ENCODE assay signal across 8 mouse cellular contexts in genomic region chr15:86058931-86059834, GRCm38 (mm10). TPM values are rescaled to one million over a fixed set of nuclear protein-coding genes. Genes with fewer than 3 reads are reported as not detected.
DNase-seq lines count a peak whose midpoint lies in the region; ATAC-seq and TF ChIP-seq lines count a peak whose summit lies in the region.

No protein-coding gene starts in this region.

- H3K27ac ChIP-seq in heart, adult 2 months: peak overlapping the region; percentile 96
- H3K27ac ChIP-seq in ES-Bruce4 (ENCODE audit: insufficient read depth, low read length): no peak overlapping the region
- peak overlapping the region; percentile 95 for H3K27ac ChIP-seq in embryonic facial prominence, embryonic 10.5 days (replicated peaks)
- H3K27ac ChIP-seq in hindbrain, embryonic 12.5 days: peak overlapping the region; percentile 89

- no peak for TF ChIP-seq CTCF in heart, adult 2 months (IDR thresholded peaks at IDR 0.05)
- TF ChIP-seq CTCF in ES-Bruce4 (IDR thresholded peaks at IDR 0.05; ENCODE audit: low read depth, low read length): no peak

- H3K36me3 ChIP-seq in heart, adult 2 months (ENCODE audit: control insufficient read depth, insufficient read depth, low read length): no peaks in the 10 kb centered on the region
- no peaks in the 10 kb centered on the region for H3K36me3 ChIP-seq in ES-Bruce4 (ENCODE audit: control insufficient read depth, insufficient read depth, low read length, poor library complexity, severe bottlenecking)
- H3K36me3 ChIP-seq in embryonic facial prominence, embryonic 10.5 days (replicated peaks): no peaks in the 10 kb centered on the region
- no peaks in the 10 kb centered on the region for H3K36me3 ChIP-seq in hindbrain, embryonic 12.5 days

- no peaks in the 10 kb centered on the region for H3K9me3 ChIP-seq in ES-Bruce4 (replicated peaks; ENCODE audit: control insufficient read depth, insufficient read depth, low read length, poor library complexity, severe bottlenecking)
- H3K9me3 ChIP-seq in embryonic facial prominence, embryonic 10.5 days: no peaks in the 10 kb centered on the region
- no peaks in the 10 kb centered on the region for H3K9me3 ChIP-seq in hindbrain, embryonic 12.5 days (replicated peaks)

- H3K4me3 ChIP-seq in heart, adult 2 months: peak overlapping the region; percentile 61
- peak overlapping the region; percentile 75 for H3K4me3 ChIP-seq in ES-Bruce4 (ENCODE audit: low read depth, low read length)
- H3K4me3 ChIP-seq in embryonic facial prominence, embryonic 10.5 days: peak overlapping the region; percentile 89
- H3K4me3 ChIP-seq in hindbrain, embryonic 12.5 days: peak overlapping the region; percentile 86

- no peaks in the 10 kb centered on the region for H3K27me3 ChIP-seq in heart, adult 2 months (ENCODE audit: control insufficient read depth, insufficient read depth, low read length)
- no peaks in the 10 kb centered on the region for H3K27me3 ChIP-seq in ES-Bruce4 (ENCODE audit: control insufficient read depth, insufficient read depth, low read length, poor library complexity, severe bottlenecking)
- H3K27me3 ChIP-seq in embryonic facial prominence, embryonic 10.5 days (replicated peaks; ENCODE audit: low read depth, poor library complexity, severe bottlenecking): no peaks in the 10 kb centered on the region
- H3K27me3 ChIP-seq in hindbrain, embryonic 12.5 days: no peaks in the 10 kb centered on the region

- ATAC-seq in hindbrain, embryonic 12.5 days (ENCODE audit: low FRiP score): peak; percentile 71

- H3K4me1 ChIP-seq in heart, adult 2 months (ENCODE audit: control insufficient read depth, insufficient read depth, low read length): peaks cover 29% of the 10 kb centered on the region
- H3K4me1 ChIP-seq in ES-Bruce4 (ENCODE audit: control insufficient read depth, insufficient read depth, low read length): peaks cover 3% of the 10 kb centered on the region
- peaks cover 54% of the 10 kb centered on the region for H3K4me1 ChIP-seq in embryonic facial prominence, embryonic 10.5 days
- peaks cover 45% of the 10 kb centered on the region for H3K4me1 ChIP-seq in hindbrain, embryonic 12.5 days

- H3K9ac ChIP-seq in heart, adult 2 months (ENCODE audit: low read depth, low read length): peak overlapping the region; percentile 98
- H3K9ac ChIP-seq in ES-Bruce4 (ENCODE audit: low read depth, poor library complexity, severe bottlenecking): peak overlapping the region; percentile 92
- H3K9ac ChIP-seq in hindbrain, embryonic 12.5 days: peak overlapping the region; percentile 88

- no peak for TF ChIP-seq EP300 in heart, adult 2 months (IDR thresholded peaks at IDR 0.05; ENCODE audit: insufficient read depth, low read depth, low read length)
- no peak for TF ChIP-seq EP300 in ES-Bruce4 (IDR thresholded peaks at IDR 0.05; ENCODE audit: insufficient read depth, low read depth, low read length)

- intact Hi-C loops in heart, adult 2 months (cut with DNase I): loop anchor here (1.0 to 10.0 kb wide), 3 partner anchors 20 to 156 kb away; partner anchors contain the start of gene Tbc1d22a

- H3K4me2 ChIP-seq in hindbrain, embryonic 12.5 days (replicated peaks): peak overlapping the region; percentile 66

- no peak for DNase-seq in heart, adult 2 months
- DNase-seq in heart, adult 8-10 months (ENCODE audit: low spot score): no peak
- DNase-seq in embryonic facial prominence, embryonic 10.5 days (ENCODE audit: low spot score): no peak
- peak; percentile 63 for DNase-seq in lung, postnatal 10 days
- peak; percentile 63 for DNase-seq in testis, postnatal 10 days (ENCODE audit: low spot score)
- no peak for DNase-seq in retina, embryonic 14.5 days (ENCODE audit: low spot score)

- TF ChIP-seq POLR2A in heart, adult 2 months (IDR thresholded peaks at IDR 0.05; ENCODE audit: insufficient read depth, low read depth, low read length): no peak
- TF ChIP-seq POLR2A in ES-Bruce4 (IDR thresholded peaks at IDR 0.05; ENCODE audit: insufficient read depth, low read length): no peak

- peaks cover 5% of the 10 kb centered on the region for H3K79me2 ChIP-seq in heart, adult 2 months (replicated peaks; ENCODE audit: control insufficient read depth, insufficient read depth, low read length)

- WGBS in heart, adult 2 months: 1% methylated on average over 49 of the region's 49 CpGs
- WGBS in embryonic facial prominence, embryonic 10.5 days: 2% methylated on average over 49 of the region's 49 CpGs
- WGBS in hindbrain, embryonic 12.5 days: 2% methylated on average over 40 of the region's 49 CpGs

RNA-seq across cellular contexts. Expression of gene Gramd4, which starts 1.7 kb away (rescaled TPM):
- 10 to 100 TPM; 27.6 to 31.5 TPM for total RNA-seq in heart, adult 2 months (2021)
- polyA plus RNA-seq in heart, adult 2 months (2012; rRNA removed): 25.3 and 39.8 TPM in 2 replicates
- total RNA-seq in heart, adult 8-10 months (2022): 10 to 100 TPM; 26.1 to 31.8 (median 27.3) TPM
- 22.6 TPM in 2 replicates for polyA plus RNA-seq in ES-Bruce4 (2011; ENCODE audit: insufficient read depth, insufficient read length, low read depth, missing spikeins)
- polyA plus RNA-seq in embryonic facial prominence, embryonic 10.5 days (2016; fragmentation: Nextera tagmentation; extraction: Ambion mirVana): 13.7 and 13.8 TPM in 2 replicates
- polyA plus RNA-seq in hindbrain, embryonic 12.5 days (2016; fragmentation: Nextera tagmentation; extraction: Ambion mirVana): 32.5 and 35.2 TPM in 2 replicates

RNA-seq across cellular contexts. Expression of gene Celsr1, which starts 25.6 kb away (rescaled TPM):
- 1 to 10 TPM; 4.5 to 5.0 TPM for total RNA-seq in heart, adult 2 months (2021)
- 4.3 and 5.2 TPM in 2 replicates for polyA plus RNA-seq in heart, adult 2 months (2012; rRNA removed)
- 1 to 10 TPM; 3.2 to 7.3 (median 4.5) TPM for total RNA-seq in heart, adult 8-10 months (2022)
- polyA plus RNA-seq in ES-Bruce4 (2011; ENCODE audit: insufficient read depth, insufficient read length, low read depth, missing spikeins): 8.0 and 10.2 TPM in 2 replicates
- 1.2 and 1.5 TPM in 2 replicates for polyA plus RNA-seq in embryonic facial prominence, embryonic 10.5 days (2016; fragmentation: Nextera tagmentation; extraction: Ambion mirVana)
- polyA plus RNA-seq in hindbrain, embryonic 12.5 days (2016; fragmentation: Nextera tagmentation; extraction: Ambion mirVana): 3.4 and 4.3 TPM in 2 replicates

Comparison
In these comparisons a context has a peak if more than half of its experiments do, and no peak if none do; other contexts are left out.
1. DNase-seq: peak in lung, postnatal 10 days (single experiment) and testis, postnatal 10 days (single experiment); none in heart, adult 2 months (0 of 2), heart, adult 8-10 months (single experiment), embryonic facial prominence, embryonic 10.5 days (single experiment) and retina, embryonic 14.5 days (single experiment).
2. Peak in every context shown above with its lines, with median percentiles within 50 percentile points of each other: H3K4me3 ChIP-seq and H3K9ac ChIP-seq.